Mouse (Mus musculus): ENCODE data around the gene Prkar2b.

DNA sequence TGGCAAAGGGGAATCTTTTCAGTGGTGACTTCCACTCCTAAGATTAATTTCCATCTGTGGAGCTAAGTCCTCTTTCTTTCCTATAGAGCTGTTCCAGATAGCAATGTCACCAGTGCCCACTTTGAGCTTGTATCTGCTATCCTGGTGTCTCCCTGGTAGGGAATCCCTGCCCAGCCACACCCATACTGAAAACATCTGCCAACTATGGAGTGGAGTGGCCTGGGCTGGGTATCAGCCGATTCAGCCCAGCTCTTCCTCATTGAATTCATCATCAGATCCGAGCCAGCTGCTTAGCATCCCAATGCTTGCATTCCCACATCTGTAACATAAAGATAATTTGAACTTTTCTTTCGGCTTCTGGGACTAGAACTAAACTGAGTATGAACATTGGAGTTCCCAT, 25.8 kb upstream of the Prkar2b start:
- TF ChIP-seq CTCF (IDR thresholded peaks at IDR 0.05; ENCODE audit: low read depth) (no peak), EP300 (optimal IDR thresholded peaks at IDR 0.05) (no peak)
